Mouse (Mus musculus): ENCODE measurements around the gene 9930111J21Rik2.

DNA sequence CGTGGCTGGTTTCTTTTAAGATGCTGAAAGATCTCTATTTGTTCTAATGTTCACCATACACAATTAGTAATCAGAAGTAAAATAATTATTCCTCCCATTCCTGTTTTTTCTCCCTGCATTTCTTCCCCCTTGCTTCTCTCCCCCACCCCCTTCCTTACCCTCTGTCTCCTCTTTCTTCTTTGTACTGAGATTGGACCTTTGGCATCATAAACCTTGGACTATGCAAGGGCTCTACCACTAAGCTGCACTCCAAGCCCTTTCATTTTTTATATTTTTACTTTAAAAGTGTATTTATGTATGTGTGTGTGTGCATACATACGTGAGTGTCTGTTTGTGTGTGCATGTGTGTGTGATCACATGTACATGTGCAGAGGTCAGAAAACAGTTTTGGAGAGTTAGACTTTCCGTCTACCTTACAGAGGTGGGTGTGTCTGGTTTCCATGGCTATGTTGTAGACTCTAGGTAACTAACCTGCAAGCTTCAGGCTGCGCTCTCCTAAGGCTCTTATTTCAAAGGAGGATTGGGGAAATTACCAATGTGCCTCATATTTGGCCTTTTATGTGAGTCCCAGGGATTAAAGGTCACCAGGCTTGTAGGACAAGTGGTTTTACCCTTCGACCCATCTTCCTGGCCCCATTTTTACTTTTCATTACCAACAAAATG lies 38.1 kb upstream of the 9930111J21Rik2 start:
- no peak for TF ChIP-seq CTCF (IDR thresholded peaks at IDR 0.05; ENCODE audit: borderline replicate concordance, control insufficient read depth, extremely low read depth, insufficient read depth, low read length, poor library complexity)
- TF ChIP-seq POLR2A (IDR thresholded peaks at IDR 0.05; ENCODE audit: control insufficient read depth, extremely low read depth, insufficient read depth, low read length, poor library complexity), result no peak
